Mouse (Mus musculus) layer of hippocampus, postnatal 36 days (tissue): Measurements from ENCODE around the gene Dcaf6. TPM values are rescaled to one million over a fixed set of nuclear protein-coding genes. Genes with fewer than 3 reads are reported as not detected.

ENCODE experiments used
- DNase-seq, 2 experiments: peaks; one replicate each; pipeline ENCODE4 v3.0.0; 2022
- total RNA-seq, 2 experiments: library from RNA; stranded (reverse); gene quantifications; 2 replicates each; pipeline ENCODE4 v1.2.3; 2021

Gene Dcaf6
- total RNA-seq = 10 to 100 TPM; 87.4 to 91.4 TPM

GRCm38 (mm10) chr1:165460360-165460800 lies at the start of gene Dcaf6, which contains the start of gene Mpc2:
Gene Dcaf6, minus strand, starts transcription at chr1:165460475.
Gene Mpc2, plus strand, starts transcription at chr1:165460637.
- peak; percentile 100 for DNase-seq

- no peak for DNase-seq
Measured at GRCm38 (mm10) chr1:165506303-165506702, 46.0 kb upstream of the Dcaf6 start.

DNA sequence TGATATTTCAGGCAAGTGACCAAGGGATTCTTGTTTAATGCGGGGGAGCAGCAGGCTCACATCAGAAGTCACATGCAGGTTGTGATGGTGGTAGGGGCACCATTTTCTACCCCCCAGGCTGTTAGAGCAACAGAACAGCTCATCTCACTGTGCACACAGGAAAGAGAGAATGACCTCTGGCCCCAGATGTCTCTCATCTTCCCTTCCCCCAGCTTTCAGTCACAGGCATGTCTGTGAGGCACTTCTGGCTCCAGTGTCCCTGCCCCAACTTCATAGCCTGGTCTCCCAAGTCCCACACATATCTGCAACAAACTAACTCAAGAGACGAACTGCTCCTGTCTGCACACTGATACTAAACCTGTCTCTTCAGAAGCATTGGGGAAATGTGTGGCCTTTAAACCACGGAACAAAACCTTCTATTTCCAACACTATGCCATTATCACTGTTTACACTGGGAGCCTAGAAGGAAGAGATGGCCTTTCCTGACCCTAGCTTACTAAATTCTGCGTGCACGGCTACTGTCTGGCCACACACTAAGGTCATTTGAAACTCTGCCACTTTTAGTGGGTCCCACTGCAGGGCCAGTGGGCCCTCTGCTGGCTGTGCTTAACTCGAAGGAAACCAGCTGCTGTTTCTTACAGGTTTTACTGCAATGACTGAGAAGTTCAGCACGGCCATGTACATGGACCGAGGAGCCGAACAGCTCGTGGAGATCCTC lies 43.2 kb upstream of the Dcaf6 start:
- DNase-seq = no peak

DNA sequence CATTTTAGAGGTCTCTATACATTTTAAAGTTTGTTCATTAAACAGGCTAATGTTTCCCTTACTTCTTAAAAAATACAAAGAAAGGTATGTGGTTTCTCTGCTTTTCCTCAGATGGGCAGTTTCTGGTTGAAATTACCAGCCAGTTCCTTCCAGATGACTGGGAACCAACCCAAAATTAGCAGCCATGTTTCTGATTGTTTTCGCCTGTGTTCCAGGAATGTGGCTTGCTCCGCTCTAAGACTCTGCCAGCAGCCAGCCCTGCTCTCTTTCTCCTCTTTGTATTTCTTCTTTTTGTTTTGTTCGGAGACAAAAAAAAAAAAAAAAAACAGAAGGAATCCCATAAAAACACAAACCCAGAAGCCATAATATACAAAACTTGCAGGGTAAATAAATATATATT lies 38.6 kb upstream of the Dcaf6 start:
- no peak for DNase-seq

GRCm38 (mm10) chr1:165489197-165489596 lies 28.9 kb upstream of the Dcaf6 start:
- no peak for DNase-seq

DNA sequence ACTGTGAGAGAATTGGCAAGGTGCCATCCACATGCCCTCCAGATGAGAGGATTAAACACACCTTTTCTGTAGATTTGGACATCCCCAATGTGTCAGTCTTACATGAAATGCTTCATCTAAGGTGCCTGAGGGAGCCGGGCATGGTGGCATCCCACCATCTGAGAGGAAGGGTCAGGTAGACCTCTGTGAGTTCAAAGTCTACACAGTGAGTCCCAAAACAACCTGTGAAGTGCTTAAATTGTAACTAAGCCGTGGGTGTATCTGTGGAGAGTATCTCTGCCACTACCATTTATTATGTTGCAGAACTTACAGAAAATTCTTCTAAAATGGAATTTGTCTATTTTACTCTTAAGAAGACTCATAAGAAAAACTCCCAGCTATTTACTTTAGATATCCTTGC lies 25.8 kb upstream of the Dcaf6 start:
- no peak for DNase-seq

- no peak for DNase-seq
Measured at GRCm38 (mm10) chr1:165484688-165485233, 24.5 kb upstream of the Dcaf6 start, which contains the start of gene Adcy10. Gene Adcy10, plus strand, starts transcription at chr1:165485183.

DNA sequence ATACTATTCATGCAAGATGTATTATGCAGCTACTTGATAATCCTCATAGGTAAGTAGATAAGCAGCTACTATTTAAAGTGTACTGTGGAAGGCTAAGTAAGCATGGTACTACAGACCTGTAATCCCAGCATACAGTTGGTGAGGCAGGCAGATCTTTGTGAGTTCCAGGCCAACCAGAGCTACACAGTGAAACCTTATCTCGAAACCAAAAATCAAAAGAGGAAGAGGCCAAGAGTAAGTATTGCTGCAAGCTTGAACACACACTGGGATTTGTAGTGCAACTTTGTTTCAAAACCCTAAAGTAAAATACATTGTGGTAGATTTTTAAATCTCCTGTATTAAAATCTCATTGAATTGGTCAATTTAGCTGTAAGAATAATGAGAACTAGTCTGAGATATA lies 11.2 kb upstream of the Dcaf6 start:
- DNase-seq = no peak

- DNase-seq = no peak
Measured at GRCm38 (mm10) chr1:165469717-165470116, 9.4 kb upstream of the Dcaf6 start.

DNA sequence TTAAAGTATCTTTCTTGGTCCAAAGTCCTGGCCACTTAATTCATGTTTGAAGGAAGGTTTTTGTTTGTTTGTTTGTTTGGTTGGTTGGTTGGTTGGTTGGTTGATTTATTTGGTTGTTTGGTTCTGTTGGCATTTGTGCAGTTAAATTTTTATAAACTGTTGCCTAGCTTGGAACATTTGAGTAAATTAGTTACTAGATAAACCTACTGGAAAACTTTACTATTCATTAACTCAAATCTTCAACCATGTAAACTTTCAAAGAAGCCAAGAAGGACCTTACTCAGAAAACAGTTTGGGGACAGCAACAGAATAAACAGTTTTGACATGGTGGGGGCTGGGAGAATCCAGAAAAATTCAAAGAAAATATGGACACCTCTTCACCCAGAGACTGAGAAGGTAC lies 8.7 kb upstream of the Dcaf6 start:
- no peak for DNase-seq

- no peak for DNase-seq
Measured at GRCm38 (mm10) chr1:165464574-165464973, 4.3 kb upstream of the Dcaf6 start.

DNA sequence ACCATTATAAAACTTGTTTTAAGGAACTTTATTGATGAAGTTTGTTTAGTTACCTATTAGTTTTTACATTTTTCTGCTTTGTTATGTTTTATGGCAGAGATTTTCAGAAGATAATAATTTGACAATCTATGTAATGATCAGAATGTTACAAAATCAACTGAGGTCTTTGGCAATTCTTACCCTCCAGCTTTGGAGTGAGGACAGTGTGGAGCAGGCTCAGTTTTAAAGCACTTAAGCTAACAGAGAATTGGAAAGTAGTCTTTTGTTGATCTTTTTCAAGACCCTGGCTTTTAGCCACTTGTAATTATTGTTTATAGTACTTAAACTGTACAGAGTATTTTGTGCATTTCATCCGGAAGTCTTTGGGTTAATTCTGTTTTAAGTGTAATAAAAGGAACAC lies 2.6 kb upstream of the Dcaf6 start:
- no peak for DNase-seq

GRCm38 (mm10) chr1:165461681-165462080 lies 1.4 kb upstream of the Dcaf6 start:
- DNase-seq = no peak

DNA sequence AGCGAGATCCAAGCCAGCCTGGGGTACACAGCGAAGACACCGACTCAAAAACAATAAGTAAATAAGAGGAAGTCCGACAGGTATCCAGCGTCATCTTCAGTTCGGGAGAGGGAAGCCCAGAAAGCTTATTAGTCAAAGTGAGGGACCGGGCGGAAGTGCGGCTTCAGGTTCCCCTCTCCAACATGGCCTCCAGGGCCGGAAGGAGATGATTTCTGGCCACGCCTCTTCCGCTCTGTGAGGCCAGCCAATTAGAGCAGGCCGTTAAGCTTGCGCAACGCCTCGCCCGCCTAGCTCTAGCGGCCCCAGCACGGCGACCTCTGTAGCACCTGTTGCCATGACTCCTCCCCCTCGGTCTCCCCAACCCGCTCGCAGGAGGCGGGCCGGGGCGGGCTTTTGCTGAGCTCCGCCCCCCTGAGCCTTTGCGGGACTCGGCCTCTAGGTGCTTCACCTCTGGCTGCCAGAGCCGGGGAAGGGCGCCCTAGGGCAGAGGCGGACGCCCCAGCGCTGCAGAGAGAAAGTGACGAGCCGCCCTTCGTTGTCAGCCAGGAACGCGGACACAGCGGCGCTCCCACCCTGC lies 614 bp upstream of the Dcaf6 start:
- DNase-seq = peak; percentile 98 to 99

GRCm38 (mm10) chr1:165459503-165460181 lies 633 bp downstream of the Dcaf6 start:
- DNase-seq = peak; percentile 44 to 47

GRCm38 (mm10) chr1:165459041-165459502 lies 1.2 kb downstream of the Dcaf6 start:
- DNase-seq = no peak

DNA sequence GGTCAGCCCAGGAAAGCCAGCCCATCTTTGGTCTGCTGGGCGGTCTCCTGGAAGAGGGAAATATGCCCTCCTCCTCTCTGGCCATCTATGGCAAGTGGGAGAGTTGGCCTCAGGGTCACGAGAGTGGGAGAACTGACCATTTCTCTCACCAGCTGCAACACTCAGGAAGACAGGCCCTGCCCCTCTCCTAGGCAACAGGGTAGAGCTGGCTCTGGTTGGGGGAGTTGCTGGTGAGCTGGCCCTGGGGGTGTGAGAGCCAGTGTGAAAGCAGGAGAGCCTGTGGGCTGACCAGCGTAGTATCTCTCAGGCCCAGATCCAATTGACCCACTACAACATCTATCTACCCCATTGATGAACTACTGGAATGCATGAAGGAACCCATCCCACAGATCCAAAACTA lies 18.6 kb downstream of the Dcaf6 start:
- no peak for DNase-seq

DNA sequence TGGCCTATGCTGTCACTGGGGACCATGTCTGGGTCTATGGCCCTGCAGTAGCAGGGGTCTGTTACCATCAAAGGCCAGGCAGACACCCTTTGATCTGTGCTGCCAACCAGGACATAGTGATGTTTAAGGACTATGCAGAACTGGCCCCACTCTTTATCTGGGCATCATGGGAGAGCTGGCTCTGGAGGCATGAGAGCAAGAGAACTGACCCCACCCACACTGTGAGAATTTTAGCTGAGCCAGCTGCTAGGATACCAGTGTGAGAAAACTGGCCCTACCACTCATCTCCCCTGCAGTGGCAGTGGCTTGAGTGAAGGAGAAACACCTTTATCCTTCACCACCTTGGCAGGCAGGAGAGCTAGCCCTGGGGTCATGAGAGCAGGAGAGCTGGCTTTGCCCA lies 19.1 kb downstream of the Dcaf6 start:
- DNase-seq = no peak

DNA sequence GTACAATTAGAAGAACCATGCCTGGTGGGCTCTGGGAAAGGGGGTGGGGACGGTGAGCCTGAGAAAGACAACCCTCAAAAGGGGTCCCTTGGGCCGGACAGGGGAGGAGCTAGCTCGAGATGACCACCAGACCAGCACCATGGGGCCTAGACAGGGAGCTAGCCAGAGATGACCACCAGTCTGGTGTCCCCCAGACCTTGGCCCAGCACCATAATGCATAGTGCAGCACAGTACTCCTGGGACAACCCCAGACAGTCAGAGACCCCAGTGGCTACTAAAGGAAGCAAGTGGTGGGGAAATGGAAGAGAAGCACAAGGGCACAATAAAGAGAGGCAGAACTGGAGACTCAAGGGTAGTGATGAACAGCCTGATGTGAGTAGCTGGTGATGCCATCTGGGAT lies 19.5 kb downstream of the Dcaf6 start:
- DNase-seq = no peak

DNA sequence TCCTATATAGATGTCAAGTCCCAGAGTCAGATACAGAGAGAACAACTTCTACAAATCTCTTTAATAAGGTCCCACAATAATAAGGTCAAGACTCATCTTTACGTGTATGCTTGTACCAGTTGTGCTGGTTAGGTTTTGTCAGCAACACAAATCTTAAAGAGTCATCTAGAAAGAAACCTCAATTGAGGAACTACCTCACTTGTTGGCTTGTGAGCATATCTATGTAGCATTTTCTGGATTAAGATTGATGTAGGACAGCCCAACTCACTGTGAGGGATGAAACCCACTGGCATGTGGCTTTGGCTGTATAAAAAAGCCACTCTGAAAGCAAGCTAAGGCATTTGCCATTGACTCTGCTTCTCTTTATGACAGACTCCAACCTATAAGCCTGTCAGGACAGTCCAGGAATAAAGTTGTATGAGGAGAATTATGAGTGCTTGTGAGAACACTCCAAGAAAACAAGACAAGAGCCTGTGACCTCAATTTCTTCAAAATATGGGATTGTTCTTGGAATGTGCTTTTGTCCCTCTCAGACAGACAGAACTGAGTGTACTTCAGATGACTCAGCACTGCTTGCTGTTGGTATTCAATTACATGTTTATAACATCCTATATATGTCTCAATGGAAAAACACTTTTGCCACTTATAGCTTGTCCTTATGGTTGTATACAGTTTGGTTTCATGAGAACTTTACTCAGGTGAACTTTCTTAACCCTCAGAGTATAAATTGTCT lies 21.8 kb downstream of the Dcaf6 start:
- no peak for DNase-seq

GRCm38 (mm10) chr1:165432883-165433282 lies 27.4 kb downstream of the Dcaf6 start:
- DNase-seq = no peak

DNA sequence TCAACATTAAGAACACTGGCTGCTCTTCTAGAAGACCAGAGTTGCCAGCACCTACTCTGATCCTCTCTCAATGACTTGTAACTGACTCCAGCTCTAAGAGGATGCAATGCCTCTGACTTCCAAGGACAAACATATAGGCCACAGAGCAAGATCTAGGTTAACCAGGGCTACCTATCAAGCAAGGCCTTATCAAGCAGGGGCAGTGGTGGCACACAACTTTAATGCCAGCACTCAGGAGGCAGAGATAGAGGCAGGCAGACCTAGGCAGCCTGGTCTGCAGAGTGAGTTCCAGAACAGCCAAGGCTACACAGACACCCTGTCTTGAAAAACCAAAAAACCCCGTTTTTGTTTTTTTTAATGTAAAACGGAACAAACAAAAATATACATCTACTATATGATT lies 34.0 kb downstream of the Dcaf6 start:
- no peak for DNase-seq
